Mouse (Mus musculus): ENCODE results near the gene Sirt4.
"Not testable (repeated sequence)": the region's sequence is repeated elsewhere in the genome, so short reads cannot be mapped to it uniquely, and the experiment has no call there.

Gene Sirt4

DNA sequence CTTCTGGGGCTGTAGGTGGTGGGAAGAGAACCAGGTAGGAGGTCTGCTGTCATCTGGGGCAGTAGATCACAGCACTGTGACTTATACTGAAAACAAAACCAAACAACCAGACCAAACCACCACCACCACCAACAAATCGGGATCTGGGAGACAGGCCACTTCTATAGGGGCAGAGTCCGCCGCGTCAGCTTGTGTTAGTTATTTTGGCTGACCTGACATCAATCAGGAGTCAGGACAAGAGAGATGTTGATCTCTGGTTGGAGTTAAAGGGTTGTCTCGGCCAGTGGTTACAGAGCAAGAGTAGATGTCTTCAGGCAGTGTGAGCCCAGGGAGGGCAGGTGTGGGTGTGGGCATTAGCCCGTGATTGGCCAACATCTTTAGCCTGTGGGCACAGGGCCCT lies 29.8 kb upstream of the Sirt4 start:
- DNase-seq, result no peak

DNA sequence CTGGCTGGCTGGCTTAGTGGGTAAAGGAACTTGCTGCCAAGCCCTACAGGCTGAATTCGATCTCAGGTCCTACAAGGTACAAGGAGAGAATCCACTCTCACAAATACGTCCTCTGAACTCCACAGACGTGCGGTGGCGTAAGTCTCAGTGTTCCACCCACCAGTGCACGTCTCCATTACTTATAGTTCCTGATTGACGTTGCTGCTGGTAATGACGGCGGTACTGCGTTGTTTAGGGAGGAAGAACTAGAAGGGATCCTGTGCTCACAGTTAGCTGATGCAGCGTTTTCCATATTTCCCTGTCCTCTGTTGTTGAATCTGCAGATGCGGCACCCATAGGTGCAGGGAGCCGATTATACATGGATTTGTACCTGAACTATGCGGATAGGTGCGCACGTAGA lies 29.2 kb upstream of the Sirt4 start:
- peak in 1 of 2 experiments; percentile 4 for DNase-seq

DNA sequence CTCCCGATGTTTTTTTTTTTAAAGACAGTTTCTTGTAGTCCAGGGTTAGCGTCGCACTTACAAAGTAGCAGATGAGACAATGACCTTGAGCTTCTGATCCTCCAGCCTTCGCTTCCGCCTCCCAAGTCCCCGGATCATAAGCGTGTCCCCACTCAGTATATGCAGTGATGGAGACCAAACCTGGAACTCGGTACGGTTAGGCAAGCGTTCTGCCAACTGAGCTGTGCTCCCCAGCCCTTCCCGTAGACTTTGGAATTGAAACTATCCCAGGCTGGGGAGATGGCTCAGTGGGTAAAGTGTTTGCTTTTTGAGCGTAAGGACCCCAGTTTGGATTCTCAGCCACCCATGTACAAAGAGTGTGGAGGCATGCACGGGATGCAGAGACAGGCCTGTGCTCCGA lies 28.7 kb upstream of the Sirt4 start:
- DNase-seq, result peak in 1 of 2 experiments; percentile 10

DNA sequence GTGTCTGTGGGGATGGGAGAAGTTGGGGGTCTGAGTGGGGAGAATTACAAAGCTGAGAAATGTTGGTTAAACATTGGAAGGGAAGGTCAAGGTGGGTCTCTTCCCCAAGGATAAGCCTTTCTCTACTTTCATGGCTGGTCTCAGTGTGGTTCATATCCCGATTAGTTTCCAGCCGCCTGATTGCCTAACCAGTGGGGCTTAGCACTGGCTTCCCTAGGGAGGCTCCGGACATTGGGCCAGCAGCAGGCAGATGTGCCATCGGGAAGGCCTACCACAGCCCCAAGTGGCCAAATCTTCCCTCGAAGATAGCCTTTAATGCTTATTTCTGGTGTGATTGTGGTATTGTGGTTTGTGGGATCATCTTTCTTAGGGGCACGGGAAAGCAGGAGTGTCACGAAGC lies 27.9 kb upstream of the Sirt4 start:
- DNase-seq, result no peak

DNA sequence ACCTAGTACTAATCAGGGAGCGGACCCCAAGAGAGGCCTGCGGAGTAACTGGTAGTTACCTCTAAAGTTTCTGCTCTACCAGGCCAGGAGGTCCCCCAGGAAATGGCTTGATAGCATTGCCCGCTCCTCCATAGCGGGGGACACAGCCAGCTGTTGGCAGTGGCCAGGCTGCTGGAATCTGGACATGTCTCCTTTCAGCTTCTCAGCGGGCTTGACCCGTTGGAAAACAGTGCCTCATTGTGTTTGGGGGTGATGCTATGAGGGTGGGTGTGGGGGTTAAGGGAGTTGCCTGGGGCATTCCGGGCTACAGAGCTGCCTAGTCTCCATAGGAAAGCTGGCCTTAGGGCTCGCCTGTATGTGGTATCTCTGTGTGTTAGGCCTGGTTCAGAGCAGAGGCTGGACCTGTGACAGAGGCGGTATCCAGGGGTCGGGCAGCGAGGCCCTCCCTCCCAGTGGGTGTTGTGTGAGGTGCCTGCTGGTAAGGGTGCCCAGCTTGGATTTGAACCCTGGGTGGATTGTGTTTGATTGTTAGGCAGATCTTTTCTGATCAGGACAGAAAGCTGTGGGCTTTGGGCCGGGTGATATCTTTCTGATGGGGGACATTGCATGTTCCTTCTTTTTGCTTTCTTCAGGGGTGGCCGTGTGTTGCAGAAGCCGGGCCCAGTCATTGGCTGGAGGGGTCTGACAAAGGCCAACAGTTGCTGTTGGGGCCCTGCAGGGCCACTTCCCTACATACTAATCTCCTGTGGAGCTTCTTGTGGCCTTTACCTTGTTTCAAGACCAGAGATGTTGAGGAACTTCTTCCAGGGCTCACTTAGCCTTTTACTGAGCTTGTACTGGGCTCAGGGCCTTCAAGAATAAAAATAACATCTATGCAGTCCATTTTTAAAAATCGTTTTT lies 25.5 kb upstream of the Sirt4 start:
- DNase-seq, result no peak

GRCm38 (mm10) chr5:115509321-115509761 lies 24.8 kb upstream of the Sirt4 start:
- DNase-seq, result peak; percentile 57 to 65

DNA sequence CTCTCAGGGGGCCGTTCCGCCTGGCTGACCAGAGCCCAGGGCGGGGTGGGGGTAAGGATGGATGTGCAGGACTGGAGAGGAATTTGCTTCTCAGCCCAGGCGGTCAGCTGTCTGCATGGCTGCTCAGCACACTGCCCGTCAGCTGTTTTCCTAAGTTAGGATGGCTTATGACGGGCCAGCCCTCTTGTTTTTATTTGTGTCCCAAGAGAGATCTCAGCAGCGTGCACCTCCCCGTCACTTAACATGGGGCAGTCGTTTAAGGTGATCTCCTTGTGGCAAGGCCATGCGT lies 24.3 kb upstream of the Sirt4 start:
- peak; percentile 90 to 92 for DNase-seq

DNA sequence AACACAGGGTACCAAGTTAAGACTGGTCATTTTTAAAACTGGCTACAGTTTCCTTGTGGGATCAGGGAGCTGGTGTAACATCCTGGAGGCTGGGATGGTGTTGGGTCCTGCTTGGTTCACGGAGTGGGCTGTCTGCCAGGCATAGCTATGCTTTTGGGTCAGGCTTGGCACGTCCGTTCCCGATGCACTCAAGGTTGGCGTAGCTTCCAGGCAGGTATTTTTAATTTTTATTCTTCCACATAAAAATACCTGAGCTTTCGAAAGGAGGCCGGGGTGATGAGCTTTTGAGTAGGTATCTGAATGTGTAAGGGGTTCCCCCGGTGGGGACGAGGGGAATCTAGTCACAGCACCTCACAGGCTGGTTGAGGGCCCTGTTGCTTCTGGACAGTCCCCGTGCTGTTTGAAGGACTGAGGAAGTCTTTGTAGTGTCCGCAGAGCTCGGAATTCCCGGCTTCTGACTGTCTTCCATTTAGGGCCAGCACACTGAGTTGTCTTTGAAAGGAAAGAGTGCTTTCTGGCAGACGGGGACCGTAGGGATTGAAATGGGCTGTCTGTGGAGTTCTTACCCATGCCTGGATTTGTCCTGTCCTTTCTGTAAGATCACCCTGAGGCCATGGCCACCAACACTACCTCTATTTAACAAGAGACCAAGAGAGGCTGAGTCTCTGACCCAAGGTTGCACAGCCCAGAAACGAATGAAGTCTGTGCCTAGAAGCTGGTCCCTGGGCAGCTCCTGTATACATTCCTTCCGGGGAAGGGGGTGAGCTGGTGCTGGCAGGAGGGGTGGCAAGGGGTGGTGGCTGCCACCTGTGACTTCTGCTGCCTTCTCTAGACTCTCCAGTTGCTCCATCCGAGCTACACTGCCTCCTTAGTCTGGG lies 23.7 kb upstream of the Sirt4 start:
- peak; percentile 82 to 86 for DNase-seq

- DNase-seq, result peak in 1 of 2 experiments; percentile 44
Observed at GRCm38 (mm10) chr5:115507267-115507980, 22.9 kb upstream of the Sirt4 start.

DNA sequence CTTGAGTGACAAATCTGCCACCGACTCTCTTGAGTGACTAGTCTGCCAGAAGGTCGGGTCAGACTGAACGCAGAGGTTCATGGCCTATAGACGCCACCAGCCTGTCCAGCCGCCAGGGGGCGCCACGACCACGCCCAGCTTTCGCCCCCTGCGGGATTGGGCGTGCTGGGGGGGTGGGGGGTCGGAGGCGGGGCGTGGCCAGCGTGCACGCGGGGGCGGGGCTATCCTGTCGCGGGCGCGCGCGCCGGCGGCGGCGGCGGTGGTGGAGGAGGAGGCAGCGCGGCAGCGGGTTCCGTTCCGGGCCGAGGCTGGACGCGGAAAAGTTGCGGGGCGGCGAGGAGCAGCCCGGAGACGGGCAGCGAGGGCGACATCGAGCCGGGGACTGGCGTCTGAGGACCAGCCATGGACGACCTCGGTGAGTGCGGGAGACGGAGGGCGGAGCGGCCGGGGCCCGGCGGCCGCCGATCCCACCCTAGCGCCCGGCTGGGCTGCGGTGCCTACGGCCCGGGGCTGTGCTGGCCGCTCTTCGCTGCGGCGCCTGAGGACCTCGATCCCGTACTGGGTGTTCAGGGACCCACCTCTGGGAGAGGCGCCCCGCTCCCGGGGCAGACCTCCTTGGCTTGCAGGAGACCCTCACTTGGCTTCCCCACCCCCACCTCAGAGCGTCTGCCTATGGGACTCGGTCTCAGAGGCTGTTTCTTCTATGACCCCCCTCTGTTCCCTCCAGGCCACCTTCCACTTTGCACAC lies 22.1 kb upstream of the Sirt4 start, which contains the start of gene Pxn:
Gene Pxn, plus strand, starts transcription at position 223 of the 748 bp plus-strand sequence.
- DNase-seq, result peak; percentile 86 to 91

DNA sequence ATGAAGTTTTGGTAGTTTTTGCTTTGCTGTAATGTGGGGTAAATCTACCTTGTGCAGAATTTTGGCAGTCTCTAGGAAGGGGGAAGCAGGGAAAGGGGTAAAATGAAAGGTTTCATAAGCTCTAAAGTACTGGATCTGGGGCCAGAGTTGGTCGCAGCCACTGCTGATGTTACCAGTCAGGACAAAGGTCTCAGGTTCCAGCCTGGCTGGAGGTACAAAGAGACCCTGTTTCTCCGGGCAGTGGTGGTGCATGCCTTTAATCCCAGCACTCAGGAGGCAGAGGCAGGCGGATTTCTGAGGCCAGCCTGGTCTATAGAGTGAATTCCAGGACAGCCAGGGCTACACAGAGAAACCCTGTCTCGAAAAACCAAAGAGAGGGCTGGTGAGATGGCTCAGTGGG lies 21.1 kb upstream of the Sirt4 start:
- DNase-seq, result not testable (repeated sequence)

DNA sequence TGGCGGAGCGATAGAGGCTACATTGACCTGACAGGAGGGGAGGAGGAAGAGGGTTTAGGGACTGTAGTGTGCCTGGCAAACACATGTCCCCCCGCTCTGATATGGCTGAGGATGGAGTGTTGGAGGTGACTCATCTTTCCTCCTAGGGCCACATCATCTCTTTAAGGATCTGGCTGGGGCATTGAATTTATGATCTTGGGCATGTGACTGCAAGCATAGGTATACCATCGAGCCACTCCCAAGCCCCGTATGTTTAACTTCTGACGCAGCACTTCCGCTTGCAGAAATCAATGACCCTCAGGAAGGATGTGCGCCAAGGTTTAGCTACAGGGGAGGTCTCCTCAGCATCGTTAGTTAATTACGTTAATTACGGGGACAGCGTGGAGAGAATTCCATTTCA lies 18.5 kb upstream of the Sirt4 start:
- DNase-seq, result no peak

DNA sequence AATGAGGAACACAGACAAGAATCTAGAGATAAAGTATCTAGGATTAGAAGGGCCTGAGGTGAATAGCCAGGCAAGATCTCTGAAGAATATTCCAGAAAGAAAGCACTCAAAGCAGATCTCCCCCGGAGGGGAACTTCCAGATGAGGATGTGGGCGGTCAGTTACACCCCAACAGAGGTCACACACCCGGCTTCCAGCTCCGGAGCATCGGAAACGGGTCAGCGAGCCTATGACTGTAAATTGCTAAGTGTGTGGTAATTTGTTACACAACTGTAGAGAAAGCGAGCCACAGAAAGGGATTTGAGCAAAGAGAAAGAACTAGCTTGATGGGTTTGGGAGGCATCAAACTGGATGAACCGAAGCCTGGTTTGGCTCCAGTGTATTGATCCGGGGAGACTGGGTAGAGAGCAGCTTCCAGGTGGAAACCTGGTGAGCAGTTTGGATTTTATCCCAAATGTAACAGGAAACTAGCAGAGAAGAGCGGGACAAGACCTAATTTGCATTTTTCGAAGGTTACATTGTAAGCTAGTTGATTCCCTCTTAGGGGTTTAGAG lies 15.9 kb upstream of the Sirt4 start:
- DNase-seq, result peak; percentile 61 to 64

DNA sequence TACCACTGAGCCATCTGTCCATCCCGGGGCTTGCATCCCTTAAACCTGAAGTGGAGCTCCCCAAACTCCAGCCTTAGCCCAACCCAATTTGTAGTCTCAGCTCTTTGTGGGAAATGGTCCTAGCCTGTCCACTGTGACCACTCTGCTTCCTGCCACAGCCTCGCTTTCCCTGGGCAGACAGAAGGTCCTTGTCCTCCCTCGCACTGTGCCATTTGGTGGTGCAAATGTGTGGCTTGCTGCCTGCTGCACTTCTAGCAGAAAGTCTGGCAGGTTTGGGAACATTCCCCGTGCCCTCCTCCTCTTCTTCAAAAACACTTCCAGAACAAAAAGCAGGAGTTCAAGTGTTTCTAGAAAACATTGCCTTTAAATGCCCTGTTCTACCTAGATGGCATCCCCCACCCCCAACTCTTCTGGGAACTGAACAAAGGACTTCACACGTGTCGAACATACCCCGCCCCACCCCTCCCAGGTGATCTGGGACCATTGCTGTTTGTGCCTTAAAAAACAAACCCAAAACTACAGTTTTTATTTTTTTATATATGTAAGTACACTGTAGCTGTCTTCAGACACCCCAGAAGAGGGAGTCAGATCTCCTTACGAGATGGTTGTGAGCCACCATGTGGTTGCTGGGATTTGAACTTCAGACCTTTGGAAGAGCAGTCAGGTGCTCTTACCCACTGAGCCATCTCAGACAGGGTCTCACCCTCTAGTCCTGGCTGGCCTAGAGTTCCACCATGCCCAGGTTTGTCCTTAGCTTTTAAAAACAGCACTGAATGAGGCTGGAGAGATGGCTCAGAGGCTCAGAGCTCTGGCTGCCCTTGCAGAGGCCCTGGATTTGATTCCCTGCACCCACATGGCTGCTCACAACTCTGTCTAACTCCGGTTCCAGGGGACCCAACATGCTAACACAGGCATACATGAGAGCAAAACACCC lies 14.0 kb upstream of the Sirt4 start:
- DNase-seq, result no peak

- DNase-seq, result no peak
Observed at GRCm38 (mm10) chr5:115497033-115497432, 12.5 kb upstream of the Sirt4 start.

DNA sequence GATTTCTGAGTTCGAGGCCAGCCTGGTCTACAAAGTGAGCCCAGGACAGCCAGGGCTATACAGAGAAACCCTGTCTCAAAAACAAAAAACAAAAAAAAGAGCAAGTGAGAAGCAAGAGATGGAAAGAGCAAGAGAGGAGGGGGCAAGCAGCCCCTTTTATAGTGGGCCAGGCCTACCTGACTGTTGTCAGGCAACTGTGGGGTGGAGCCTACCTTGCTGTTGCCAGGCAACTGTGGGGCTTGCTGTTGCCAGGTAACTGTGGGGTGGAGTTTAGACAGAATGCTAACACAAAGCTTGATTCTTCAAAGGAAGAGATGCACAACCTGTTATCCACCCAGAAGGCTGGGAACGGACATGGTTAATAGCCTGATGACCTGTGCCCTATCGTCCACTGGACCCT lies 11.1 kb upstream of the Sirt4 start:
- DNase-seq, result not testable (repeated sequence)

GRCm38 (mm10) chr5:115493441-115493840 lies 8.9 kb upstream of the Sirt4 start:
- no peak for DNase-seq

DNA sequence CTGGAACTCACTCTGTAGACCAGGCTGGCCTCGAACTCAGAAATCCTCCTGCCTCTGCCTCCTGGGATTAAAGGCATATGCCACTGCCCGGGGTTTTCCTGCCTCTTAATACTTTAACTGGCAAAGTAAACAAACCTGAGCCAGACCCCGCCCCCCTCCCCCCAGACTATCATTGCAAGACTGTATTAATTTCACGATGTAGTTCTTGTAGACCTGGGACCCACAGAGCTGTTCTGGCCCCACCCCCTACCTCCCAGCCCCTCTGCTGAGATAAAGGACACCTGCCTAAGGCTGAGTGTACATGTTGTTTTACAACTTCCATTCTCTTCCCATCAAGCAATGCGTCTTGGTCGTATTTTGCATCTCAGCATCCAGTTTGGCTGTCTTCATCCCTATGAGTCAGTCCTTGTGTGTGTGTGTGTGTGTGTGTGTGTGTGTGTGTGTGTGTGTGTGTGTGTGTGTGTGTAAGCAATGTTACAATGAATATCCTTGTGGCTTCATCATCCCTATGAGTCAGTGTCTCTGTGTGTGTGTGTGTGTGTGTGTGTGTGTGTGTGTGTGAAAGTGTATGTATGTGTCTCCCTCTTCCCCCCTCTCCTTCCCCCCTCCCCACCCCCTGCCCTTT lies 8.3 kb upstream of the Sirt4 start:
- no peak for DNase-seq

- DNase-seq, result peak in 1 of 2 experiments; percentile 60
Observed at GRCm38 (mm10) chr5:115491771-115492322, 7.3 kb upstream of the Sirt4 start.

- DNase-seq, result no peak
Observed at GRCm38 (mm10) chr5:115491076-115491475, 6.6 kb upstream of the Sirt4 start.

All from kidney, adult 8-10 months (tissue).